ENCODE assay signal across 7 mouse cellular contexts in the genomic region with DNA sequence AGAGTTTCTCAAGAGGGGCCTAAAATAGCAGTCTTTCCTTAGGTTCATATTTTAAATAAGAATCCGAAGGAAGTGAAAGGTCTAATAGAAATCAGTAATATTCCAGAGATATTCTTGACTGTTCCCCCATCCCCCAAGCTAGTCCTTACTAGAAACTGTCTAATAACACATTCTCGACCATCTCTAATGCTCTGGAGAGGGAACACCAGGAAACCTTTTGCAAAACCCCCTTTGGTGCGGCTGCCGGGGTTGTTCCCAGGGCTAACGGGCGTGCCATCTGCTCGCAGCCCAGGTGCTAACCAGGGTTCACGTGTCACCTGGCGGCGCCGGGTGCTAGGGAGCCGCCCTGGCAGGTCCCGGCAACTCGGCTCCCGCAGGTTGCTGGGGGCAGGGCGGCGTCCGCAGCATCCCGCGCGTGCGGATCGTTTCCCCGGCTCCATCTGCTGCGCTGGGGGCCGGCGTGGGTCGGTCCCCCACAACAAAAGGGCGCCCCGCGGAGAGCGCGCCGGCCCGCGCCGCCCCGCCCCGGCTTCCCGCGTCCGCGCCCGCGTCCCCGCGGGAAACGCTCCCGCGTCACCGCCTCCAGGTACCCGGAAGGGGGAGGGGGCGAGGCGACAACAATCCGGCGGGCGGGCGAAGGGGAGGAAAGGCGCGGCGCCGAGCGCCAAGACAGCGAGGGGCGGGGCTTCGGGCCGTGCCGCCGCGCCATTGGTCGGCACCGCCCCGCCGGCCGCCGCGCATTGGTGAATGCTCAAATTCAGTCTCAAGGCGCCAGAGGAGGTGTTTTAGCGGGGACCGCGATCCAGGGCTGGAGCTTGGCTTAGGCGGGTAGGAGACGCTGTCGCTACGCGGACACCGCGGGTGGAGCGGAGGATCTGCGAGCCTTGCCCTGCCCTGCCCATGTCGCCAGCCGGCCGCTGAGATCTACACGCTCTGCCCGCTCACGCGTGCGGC. TPM values are rescaled to one million over a fixed set of nuclear protein-coding genes. Genes with fewer than 3 reads are reported as not detected.
DNase-seq lines count a peak whose midpoint lies in the region; ATAC-seq and TF ChIP-seq lines count a peak whose summit lies in the region.

A gene (plus strand): TSS at position 754 of the 954 bp plus-strand sequence.

- DNase-seq in adrenal gland, adult 18-20 months (ENCODE audit: low spot score in 2 of 2) = peak; percentile 89 to 91
- DNase-seq in embryo, embryonic 10.5 days (ENCODE audit: low spot score) = peak; percentile 97
- peak; percentile 89 for DNase-seq in gastrocnemius, postnatal 25 days
- peak; percentile 96 for DNase-seq in left cerebral cortex, postnatal 4 days

- H3K27ac ChIP-seq in intestine, embryonic 15.5 days = peak within 1 kb of the TSS; percentile 73
- H3K27ac ChIP-seq in midbrain, embryonic 12.5 days (replicated peaks) = peak within 1 kb of the TSS; percentile 71
- no peak within 1 kb of the TSS for H3K27ac ChIP-seq in small intestine, adult 2 months (ENCODE audit: insufficient read depth, low read depth, low read length)

- H3K4me1 ChIP-seq in intestine, embryonic 15.5 days (replicated peaks) = peaks cover 8% of the 10 kb centered on the region; the same call in 1 of the 2 replicates
- H3K4me1 ChIP-seq in midbrain, embryonic 12.5 days = peaks cover 10% of the 10 kb centered on the region
- H3K4me1 ChIP-seq in small intestine, adult 2 months (ENCODE audit: control insufficient read depth, insufficient read depth, insufficient read length, low read length) = peaks cover 4% of the 10 kb centered on the region; the same call in 1 of the 2 replicates

- peak within 1 kb of the TSS; percentile 79 for H3K4me3 ChIP-seq in intestine, embryonic 15.5 days (replicated peaks)
- peak within 1 kb of the TSS; percentile 74 for H3K4me3 ChIP-seq in midbrain, embryonic 12.5 days
- peak within 1 kb of the TSS; percentile 81 for H3K4me3 ChIP-seq in small intestine, adult 2 months (ENCODE audit: low read depth, low read length)

- peak within 1 kb of the TSS; percentile 76 for H3K9ac ChIP-seq in intestine, embryonic 15.5 days
- peak within 1 kb of the TSS; percentile 87 for H3K9ac ChIP-seq in midbrain, embryonic 12.5 days (replicated peaks)

- under 1% methylated on average over 98 of the region's 98 CpGs for WGBS in intestine, embryonic 15.5 days
- WGBS in midbrain, embryonic 12.5 days = under 1% methylated on average over 85 of the region's 98 CpGs
- WGBS in small intestine, adult 2 months = under 1% methylated on average over 98 of the region's 98 CpGs

- no peak for TF ChIP-seq POLR2A in small intestine, adult 2 months (IDR thresholded peaks at IDR 0.05; ENCODE audit: low read depth, low read length)

- H3K36me3 ChIP-seq in intestine, embryonic 15.5 days = 0 out of 2 replicates have a peak, but pooled peaks cover 3% of the 10 kb centered on the region
- H3K36me3 ChIP-seq in midbrain, embryonic 12.5 days = peaks cover 22% of the 10 kb centered on the region
- H3K36me3 ChIP-seq in small intestine, adult 2 months (ENCODE audit: control insufficient read depth, insufficient read depth, low read length) = no peaks in the 10 kb centered on the region

- intact Hi-C loops in left cerebral cortex, postnatal 4 days (cut with DNase I) = no loop called here

- ATAC-seq in intestine, embryonic 15.5 days = peak; percentile 99
- peak; percentile 98 for ATAC-seq in midbrain, embryonic 12.5 days (ENCODE audit: low FRiP score, low read depth)

- no peaks in the 10 kb centered on the region for H3K27me3 ChIP-seq in intestine, embryonic 15.5 days (replicated peaks)
- no peaks in the 10 kb centered on the region; the same call in 1 of the 2 replicates for H3K27me3 ChIP-seq in midbrain, embryonic 12.5 days
- no peaks in the 10 kb centered on the region for H3K27me3 ChIP-seq in small intestine, adult 2 months (ENCODE audit: control insufficient read depth, insufficient read depth, low read length)

- no peaks in the 10 kb centered on the region for H3K9me3 ChIP-seq in intestine, embryonic 15.5 days
- H3K9me3 ChIP-seq in midbrain, embryonic 12.5 days = no peaks in the 10 kb centered on the region

- TF ChIP-seq CTCF in small intestine, adult 2 months (IDR thresholded peaks at IDR 0.05; ENCODE audit: extremely low read depth, insufficient read length, insufficient replicate concordance, low read depth, low read length) = no peak

- H3K4me2 ChIP-seq in intestine, embryonic 15.5 days (replicated peaks) = peak within 1 kb of the TSS; percentile 98
- H3K4me2 ChIP-seq in midbrain, embryonic 12.5 days (replicated peaks) = peak within 1 kb of the TSS; percentile 67

RNA-seq across cellular contexts. Expression of the gene that starts here (rescaled TPM):
- total RNA-seq in adrenal gland, adult 18-20 months (2021) = 1 to 10 TPM; 1.2 to 1.4 TPM
- 1 to 10 TPM in 1 of 2 experiments, under 1 TPM in 1; 0.56 to 1.2 TPM for total RNA-seq in gastrocnemius, postnatal 25 days (2021)
- 16.1 and 17.1 TPM in 2 replicates for polyA plus RNA-seq in intestine, embryonic 15.5 days (2015; fragmentation: Nextera tagmentation; extraction: Ambion mirVana)
- total RNA-seq in left cerebral cortex, postnatal 4 days (2021) = 1 to 10 TPM; 5.1 to 6.6 TPM
- polyA plus RNA-seq in midbrain, embryonic 12.5 days (2016; fragmentation: Nextera tagmentation; extraction: Ambion mirVana) = 34.8 and 35.4 TPM in 2 replicates
- polyA plus RNA-seq in small intestine, adult 2 months (2012; rRNA removed) = 0.33 and 0.66 TPM in 2 replicates

Comparison
In these comparisons a context has a peak if more than half of its experiments do, and no peak if none do; other contexts are left out.
1. RNA of the gene that starts here (polyA plus RNA-seq): 34.8 to 35.4 TPM in midbrain, embryonic 12.5 days and 16.1 to 17.1 TPM in intestine, embryonic 15.5 days; 0.33 to 0.66 TPM in small intestine, adult 2 months; every median in the first group is over 10 times any median in the second.
2. Peak in every context shown above with its lines, with median percentiles within 50 percentile points of each other: DNase-seq and H3K4me3 ChIP-seq.